Mouse (Mus musculus) hindbrain, postnatal 0 days (tissue): ENCODE results near the gene Trim58. TPM values are rescaled to one million over a fixed set of nuclear protein-coding genes. Genes with fewer than 3 reads are reported as not detected.

ENCODE experiments used
- ATAC-seq: fragments of 200-750 bp; cut with Nextera tagmentation; 2 replicates; pipeline ENCODE4 v1.8.0; 2017; ENCODE audit warnings: mild to moderate bottlenecking, moderate TSS enrichment, moderate library complexity
- DNase-seq: peaks from one replicate; pipeline ENCODE4 v3.0.0-alpha.2; 2015; ENCODE audit warnings: low spot score
- H3K27ac ChIP-seq: fragments of 300-500 bp; sonication (generic); 2 replicates; pipeline ENCODE4 v1.5.1; 2014; ENCODE audit warnings: mild to moderate bottlenecking
- H3K27me3 ChIP-seq: fragments of 300-500 bp; sonication (generic); 2 replicates; pipeline ENCODE4 v1.6.1; 2014; ENCODE audit warnings: low read length, mixed read lengths; ENCODE audit not compliant: insufficient read depth
- H3K36me3 ChIP-seq: fragments of 300-500 bp; sonication (generic); 2 replicates; pipeline ENCODE4 v1.6.1; 2014; ENCODE audit warnings: low read length, mixed read lengths; ENCODE audit not compliant: insufficient read depth
- H3K4me1 ChIP-seq: fragments of 300-500 bp; sonication (generic); 2 replicates; pipeline ENCODE4 v1.6.1; 2014; ENCODE audit warnings: antibody characterized with exemption, low read length, mixed read lengths; ENCODE audit not compliant: insufficient read depth
- H3K4me2 ChIP-seq: fragments of 300-500 bp; sonication (generic); 2 replicates; pipeline ENCODE4 v1.6.1; 2014; ENCODE audit warnings: low read depth, mild to moderate bottlenecking, low read length, moderate library complexity, mixed read lengths
- H3K4me3 ChIP-seq: fragments of 300-500 bp; sonication (generic); 2 replicates; pipeline ENCODE4 v1.5.1; 2014; ENCODE audit warnings: low read length
- H3K9ac ChIP-seq: fragments of 300-500 bp; sonication (generic); replicated peaks from 2 replicates; pipeline ENCODE4 v1.6.1; 2014; ENCODE audit warnings: mild to moderate bottlenecking, low read length, moderate library complexity, mixed read lengths
- H3K9me3 ChIP-seq: fragments of 300-500 bp; sonication (generic); 2 replicates; pipeline ENCODE4 v1.6.1; 2016; ENCODE audit warnings: low read length, mixed read lengths
- CTCF ChIP-seq: IDR thresholded peaks from 2 replicates; pipeline ENCODE4 v1.5.1; 2016; ENCODE audit warnings: antibody characterized with exemption, control low read depth, low read depth
- WGBS: fragments of 180-500 bp; shearing (Covaris S2); extraction: QIAGEN DNeasy Blood & Tissue Kit; methylation state at CpG from one replicate; pipeline ENCODE4 v1.1.7; 2014; 5-methylcytosine and 5-hydroxymethylcytosine counted together
- polyA plus RNA-seq: library from polyadenylated mRNA; unstranded; fragments of >200 nt; fragmentation: Nextera tagmentation; extraction: Ambion mirVana; gene quantifications from 2 replicates; pipeline ENCODE4 v1.2.1, GENCODE M21; 2015
- total RNA-seq: library from RNA; depleted of rRNA; stranded (reverse); fragments of >200 nt; gene quantifications from 2 replicates; pipeline ENCODE4 v1.2.3, GENCODE M21; 2014; rRNA removed

Trim58 gene
- total RNA-seq (0.10 TPM in 1 of 2 replicates, not detected in the other), polyA plus RNA-seq (0.10 and 0.31 TPM in 2 replicates)

DNA sequence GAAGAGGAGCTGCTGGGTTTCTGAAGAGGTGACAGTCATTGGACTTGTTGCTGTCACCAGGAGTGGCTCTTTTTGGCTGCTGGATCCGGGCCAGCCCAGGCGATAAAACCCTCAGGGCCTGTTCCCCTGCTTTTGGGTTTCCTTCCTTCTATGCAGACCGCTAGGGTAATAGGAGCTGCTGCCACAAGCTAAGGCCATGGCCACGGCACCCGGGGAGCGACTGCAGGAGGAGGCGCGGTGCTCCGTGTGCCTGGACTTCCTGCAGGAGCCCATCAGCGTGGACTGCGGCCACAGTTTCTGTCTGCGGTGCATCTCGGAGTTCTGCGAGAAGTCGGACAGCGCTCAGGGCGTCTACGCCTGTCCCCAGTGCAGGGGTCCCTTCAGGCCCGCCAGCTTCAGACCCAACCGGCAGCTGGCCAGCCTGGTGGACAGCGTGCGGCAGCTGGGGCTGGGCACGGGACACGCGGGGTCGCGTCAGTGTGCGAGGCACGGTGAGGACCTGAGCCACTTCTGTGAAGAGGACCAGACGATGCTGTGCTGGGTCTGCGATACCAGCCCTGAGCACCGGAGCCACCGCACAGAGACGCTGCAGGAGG, at the start of gene Trim58:
Trim58 (plus strand) TSS at position 194 of the 596 bp plus-strand sequence.
- H3K27me3 ChIP-seq, result no peaks in the 10 kb centered on the region
- no peaks in the 10 kb centered on the region for H3K9me3 ChIP-seq
- H3K4me3 ChIP-seq, result peak within 1 kb of the TSS; percentile 45
- H3K9ac ChIP-seq, result peak within 1 kb of the TSS; percentile 43
- no peak within 1 kb of the TSS for H3K27ac ChIP-seq
- TF ChIP-seq CTCF, result no peak
- WGBS, result 2% methylated on average over 34 of the region's 34 CpGs
- H3K4me2 ChIP-seq, result peak within 1 kb of the TSS; percentile 90
- ATAC-seq, result peak; percentile 53; the same call in 1 of the 2 replicates
- no peaks in the 10 kb centered on the region for H3K4me1 ChIP-seq
- H3K36me3 ChIP-seq, result no peaks in the 10 kb centered on the region
- peak; percentile 39 for DNase-seq

DNA sequence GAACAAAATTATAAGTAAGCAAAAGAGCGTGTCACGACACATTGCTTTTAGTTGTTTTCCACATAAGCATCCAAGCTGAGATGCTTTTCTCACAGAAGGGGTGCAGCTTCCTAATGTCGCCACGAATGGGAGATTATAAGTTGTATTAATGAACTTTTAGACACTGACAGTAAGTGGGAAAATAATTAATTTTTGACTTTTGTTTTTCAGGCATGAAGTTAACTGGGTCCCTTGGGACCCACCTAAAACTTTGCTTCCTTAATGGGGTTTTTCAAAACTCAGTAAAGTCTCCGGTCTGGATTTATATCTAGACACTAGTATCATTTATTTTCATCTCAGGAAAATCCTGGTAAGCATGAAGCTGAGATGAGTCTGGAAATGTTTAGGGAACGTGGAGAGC, 45.5 kb upstream of the Trim58 start, which contains the start of gene Olfr324:
Olfr324 (plus strand) TSS at position 301 of the 400 bp plus-strand sequence.
- no peak within 1 kb of the TSS for H3K4me2 ChIP-seq
- 84% methylated on average over 6 of the region's 6 CpGs for WGBS
- H3K4me3 ChIP-seq, result no peak within 1 kb of the TSS
- no peaks in the 10 kb centered on the region for H3K36me3 ChIP-seq
- H3K27me3 ChIP-seq, result no peaks in the 10 kb centered on the region
- no peaks in the 10 kb centered on the region for H3K4me1 ChIP-seq
- ATAC-seq, result no peak
- no peak within 1 kb of the TSS for H3K9ac ChIP-seq
- no peaks in the 10 kb centered on the region for H3K9me3 ChIP-seq
- H3K27ac ChIP-seq, result no peak within 1 kb of the TSS
- DNase-seq, result no peak
- TF ChIP-seq CTCF, result no peak

DNA sequence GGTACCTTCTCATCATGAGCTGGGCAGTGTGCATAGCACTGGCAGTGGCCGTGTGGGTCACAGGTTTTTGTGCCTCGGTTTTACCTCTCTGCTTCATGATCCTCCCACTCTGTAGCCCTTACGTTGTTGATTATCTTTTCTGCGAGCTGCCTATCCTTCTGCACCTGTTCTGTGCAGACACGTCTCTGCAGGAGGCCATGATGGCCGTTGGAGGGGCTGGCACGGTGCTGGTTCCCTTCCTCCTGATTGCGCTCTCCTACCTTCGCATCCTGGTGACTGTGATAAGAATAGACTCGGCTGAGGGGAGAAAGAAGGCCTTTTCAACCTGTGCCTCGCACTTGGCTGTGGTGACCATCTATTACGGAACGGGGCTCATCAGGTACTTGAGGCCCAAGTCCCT, 42.4 kb upstream of the Trim58 start:
- no peaks in the 10 kb centered on the region for H3K27me3 ChIP-seq
- H3K36me3 ChIP-seq, result no peaks in the 10 kb centered on the region
- no peak overlapping the region for H3K27ac ChIP-seq
- DNase-seq (no peak), ATAC-seq (no peak)
- no peak overlapping the region for H3K9ac ChIP-seq
- WGBS, result 87% methylated on average over 13 of the region's 13 CpGs
- H3K9me3 ChIP-seq, result no peaks in the 10 kb centered on the region
- H3K4me1 ChIP-seq, result no peaks in the 10 kb centered on the region
- H3K4me2 ChIP-seq, result no peak overlapping the region
- no peak overlapping the region for H3K4me3 ChIP-seq
- no peak for TF ChIP-seq CTCF

DNA sequence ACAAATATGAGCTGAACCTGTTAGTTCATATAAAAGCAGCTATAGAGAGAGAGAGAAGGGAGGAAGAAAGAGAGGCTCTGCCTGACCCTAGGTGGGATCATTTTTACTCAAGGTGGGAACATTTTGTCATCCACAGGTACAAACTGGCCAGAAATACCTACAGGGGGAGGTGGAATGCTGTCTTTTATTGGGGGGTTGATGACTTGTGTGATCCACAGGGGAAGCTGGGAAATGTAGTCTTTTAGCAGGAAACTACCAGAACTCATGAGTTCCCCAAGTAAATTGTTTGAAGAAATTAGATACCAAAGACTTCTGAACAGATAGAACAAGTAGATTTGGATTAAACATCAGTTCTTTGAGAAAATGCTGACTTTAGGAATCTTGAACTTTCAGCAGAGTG, 38.2 kb upstream of the Trim58 start:
- DNase-seq, result no peak

GRCm38 (mm10) chr11:58602800-58603560, 37.3 kb upstream of the Trim58 start:
- DNase-seq, result no peak
- Histone ChIP-seq H3K27me3 (no peaks in the 10 kb centered on the region), H3K4me1 (no peaks in the 10 kb centered on the region), H3K9me3 (no peaks in the 10 kb centered on the region), H3K27ac (no peak overlapping the region), H3K36me3 (no peaks in the 10 kb centered on the region), H3K4me3 (no peak overlapping the region), H3K4me2 (no peak overlapping the region), H3K9ac (no peak overlapping the region)
- 82% methylated on average over 6 of the region's 6 CpGs for WGBS
- ATAC-seq, result no peak
- TF ChIP-seq CTCF, result no peak

More for the DNA sequence above, 38.2 kb upstream of the Trim58 start:
- Histone ChIP-seq H3K9ac (no peak overlapping the region), H3K4me2 (no peak overlapping the region), H3K27ac (no peak overlapping the region), H3K4me1 (no peaks in the 10 kb centered on the region), H3K36me3 (no peaks in the 10 kb centered on the region), H3K27me3 (no peaks in the 10 kb centered on the region), H3K9me3 (no peaks in the 10 kb centered on the region), H3K4me3 (no peak overlapping the region)
- ATAC-seq, result no peak
- no peak for TF ChIP-seq CTCF

DNA sequence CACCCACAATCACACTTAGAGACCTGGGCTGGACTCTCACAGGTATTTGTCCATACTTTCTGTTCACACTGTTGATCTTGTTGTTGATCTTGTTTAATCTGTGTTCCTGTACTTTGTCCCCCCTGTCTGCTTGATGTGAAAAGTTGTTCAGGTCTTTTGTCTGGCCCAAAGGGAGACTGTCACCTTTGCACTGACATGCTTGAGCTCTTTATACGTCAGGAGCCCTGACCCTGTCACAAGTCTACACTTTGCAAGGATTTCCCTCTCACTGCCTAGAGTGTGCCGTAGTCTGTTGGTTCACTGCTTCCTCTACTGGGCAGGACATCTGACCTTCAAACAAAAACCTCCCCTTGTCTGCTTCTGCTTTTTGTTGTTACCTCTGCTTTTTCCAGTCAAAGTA, 35.6 kb upstream of the Trim58 start:
- no peak for ATAC-seq
- no peak overlapping the region for H3K4me3 ChIP-seq
- H3K4me2 ChIP-seq, result no peak overlapping the region
- no peaks in the 10 kb centered on the region for H3K9me3 ChIP-seq
- H3K36me3 ChIP-seq, result no peaks in the 10 kb centered on the region
- H3K27ac ChIP-seq, result no peak overlapping the region
- WGBS, result 69% methylated on average over 2 of the region's 2 CpGs
- no peak for DNase-seq
- no peaks in the 10 kb centered on the region for H3K27me3 ChIP-seq
- H3K9ac ChIP-seq, result no peak overlapping the region
- no peaks in the 10 kb centered on the region for H3K4me1 ChIP-seq
- no peak for TF ChIP-seq CTCF

- no peak for TF ChIP-seq CTCF
- DNase-seq (no peak), ATAC-seq (no peak)
- no peaks in the 10 kb centered on the region for H3K36me3 ChIP-seq
- no peak overlapping the region for H3K4me3 ChIP-seq
- H3K4me1 ChIP-seq, result no peaks in the 10 kb centered on the region
- no peak overlapping the region for H3K4me2 ChIP-seq
- no peaks in the 10 kb centered on the region for H3K27me3 ChIP-seq
- no peak overlapping the region for H3K9ac ChIP-seq
- 87% methylated on average over 3 of the region's 3 CpGs for WGBS
- H3K9me3 ChIP-seq, result no peaks in the 10 kb centered on the region
- H3K27ac ChIP-seq, result no peak overlapping the region
These were observed 35.0 kb upstream of the Trim58 start for GRCm38 (mm10) chr11:58605228-58605627.
